Mouse (Mus musculus) brain, embryonic 18.5 days (tissue): Measurements from ENCODE around the gene Lrmda.

Source experiments
- DNase-seq: peaks from one replicate; pipeline ENCODE4 v3.0.0-alpha.2; 2012; ENCODE audit warnings: low read depth, low spot score

The Lrmda gene

DNA sequence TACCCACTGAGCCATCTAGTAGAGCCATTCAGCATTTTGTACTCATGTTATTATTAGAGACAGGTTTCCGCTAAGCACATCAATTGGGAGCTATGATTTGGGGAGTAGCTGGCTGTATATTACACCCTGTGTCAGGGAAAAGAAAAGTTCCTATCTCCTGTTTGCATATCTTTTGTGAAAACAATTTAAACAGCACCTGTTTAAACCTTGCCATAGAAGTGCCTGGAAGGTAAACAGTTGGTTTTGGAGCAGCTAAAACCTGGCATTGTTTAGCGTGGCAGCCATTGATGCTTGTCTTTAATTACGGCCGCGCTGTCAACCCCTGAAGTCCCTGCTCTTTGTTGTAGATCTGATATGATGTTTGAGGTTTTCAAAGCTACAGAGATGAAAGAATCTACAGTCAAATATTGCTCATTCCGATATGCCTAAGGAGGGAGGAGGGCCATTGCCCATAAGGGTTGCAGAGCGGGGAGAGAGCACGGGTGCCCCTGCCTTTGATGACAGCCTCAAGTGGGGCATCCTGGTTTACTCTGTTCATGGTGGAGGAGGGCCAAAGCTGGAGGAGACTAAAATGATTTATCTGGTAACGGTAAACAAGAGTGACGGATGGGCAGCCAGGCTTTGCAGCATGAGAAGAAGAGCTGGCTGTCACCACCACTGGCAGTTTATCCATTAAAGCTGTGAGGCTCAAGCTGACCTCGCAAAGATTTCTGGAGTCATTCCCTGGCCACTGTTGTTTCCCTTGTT, 306.9 kb downstream of the Lrmda start:
- no peak for DNase-seq

DNA sequence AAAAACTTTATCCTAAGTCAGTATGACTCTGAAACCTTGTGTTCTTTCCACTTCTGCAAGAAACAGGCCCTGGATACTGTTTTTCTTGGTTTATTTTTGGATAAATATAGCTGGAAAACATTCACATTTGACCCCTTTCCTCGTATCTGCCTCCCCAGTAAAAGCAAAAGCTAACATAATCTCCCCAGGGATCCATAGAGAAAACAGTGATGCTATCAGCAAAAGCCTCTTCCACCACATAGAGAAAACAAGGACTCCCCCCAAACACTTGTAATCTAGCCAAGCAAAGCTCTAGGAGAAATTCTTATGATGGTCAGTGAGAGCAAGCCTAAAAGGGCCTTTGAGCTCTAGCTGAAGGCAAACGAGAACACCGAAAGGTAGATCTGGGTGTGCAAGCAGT, 309.7 kb downstream of the Lrmda start:
- no peak for DNase-seq

DNA sequence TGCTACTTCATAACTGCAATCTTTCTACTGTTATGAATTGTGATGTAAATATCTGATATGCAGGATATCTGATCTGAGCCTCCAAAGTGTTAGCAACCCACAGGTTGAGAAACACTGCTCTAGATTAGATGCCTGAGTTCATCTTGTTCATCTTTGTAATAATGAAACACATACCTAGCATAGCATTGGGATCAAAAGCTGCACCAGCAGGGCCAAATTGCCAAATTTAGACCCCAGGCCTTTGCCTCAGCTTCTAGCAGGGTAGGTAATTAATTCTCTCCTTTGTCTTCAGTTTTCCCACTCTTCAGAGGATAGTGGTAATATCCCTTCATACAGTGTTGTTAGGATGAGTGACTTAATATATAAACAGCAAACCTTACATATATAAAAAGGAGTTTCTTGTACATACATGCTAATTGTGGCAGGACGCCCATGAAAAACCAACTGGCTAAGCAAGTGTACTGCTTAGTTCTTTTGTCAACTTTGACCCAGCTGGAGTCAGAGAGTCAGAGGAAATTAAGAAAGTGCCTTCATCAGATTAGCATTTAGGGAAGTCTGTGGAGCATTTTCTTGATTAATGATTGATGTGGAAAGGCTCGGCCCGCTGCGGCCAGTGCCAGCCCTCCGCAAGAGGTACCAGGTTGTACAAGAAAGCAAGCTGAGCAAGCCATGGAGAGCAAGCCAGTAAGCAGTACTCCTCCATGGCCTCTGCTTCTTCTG, 315.7 kb downstream of the Lrmda start:
- DNase-seq, result no peak

DNA sequence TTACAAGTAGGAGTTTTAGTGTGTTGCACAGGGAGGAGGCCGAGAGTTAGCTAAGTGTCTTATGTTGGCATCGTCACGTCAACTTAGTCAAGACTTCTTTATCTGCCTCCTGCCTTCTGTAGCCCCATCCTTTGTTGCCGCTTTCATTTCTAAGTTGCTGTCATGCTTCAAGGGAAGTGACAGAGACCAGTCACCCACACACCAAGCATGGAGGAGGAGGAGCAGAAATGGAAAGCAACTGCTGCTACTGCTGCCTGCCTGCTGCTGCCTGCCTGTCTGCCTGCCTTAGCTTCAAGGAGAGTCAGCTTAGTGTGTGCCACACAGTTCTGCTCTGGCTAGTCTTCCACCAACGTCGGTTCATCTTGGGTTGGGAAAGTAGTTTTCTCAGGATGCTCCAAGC, 319.7 kb downstream of the Lrmda start:
- no peak for DNase-seq

DNA sequence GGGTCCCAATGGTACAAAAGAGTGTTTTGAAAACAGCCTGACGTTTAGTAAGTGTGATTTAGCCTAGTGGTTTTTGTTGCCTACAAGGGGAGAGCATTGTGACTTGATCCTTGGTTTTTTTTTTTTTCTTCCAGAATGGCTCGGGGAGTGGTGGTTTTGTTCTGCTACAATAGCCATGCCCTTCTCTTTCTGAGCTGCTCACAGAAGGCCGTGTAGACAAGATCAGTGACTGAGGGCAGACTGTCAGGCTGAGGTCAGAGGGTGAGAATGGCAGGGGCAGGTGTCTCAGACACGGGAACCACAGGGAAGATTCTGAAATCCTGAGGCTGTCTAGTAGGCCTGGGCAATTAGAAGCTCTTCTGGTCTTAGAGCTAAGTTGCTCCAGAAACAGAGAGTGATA, 323.8 kb downstream of the Lrmda start:
- no peak for DNase-seq

DNA sequence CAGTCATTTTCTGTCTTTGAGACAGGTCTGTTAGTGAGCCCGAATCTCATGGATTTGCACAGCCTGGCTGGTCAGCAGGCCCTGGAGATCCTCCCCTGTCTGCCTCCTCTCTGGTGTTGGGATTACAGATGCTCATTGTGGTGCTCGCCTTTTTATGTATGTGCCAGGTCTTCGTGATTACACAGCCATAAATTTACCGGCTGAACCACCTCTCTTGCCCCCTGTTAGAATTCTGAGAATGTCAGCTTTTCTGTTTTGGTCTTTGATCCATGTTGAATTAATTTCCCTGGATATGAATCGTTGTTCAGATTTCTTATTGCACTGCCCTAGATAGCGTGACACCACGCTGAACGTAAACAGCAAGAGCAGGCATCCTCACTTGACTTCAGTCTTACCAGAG, 325.7 kb downstream of the Lrmda start:
- DNase-seq, result no peak

DNA sequence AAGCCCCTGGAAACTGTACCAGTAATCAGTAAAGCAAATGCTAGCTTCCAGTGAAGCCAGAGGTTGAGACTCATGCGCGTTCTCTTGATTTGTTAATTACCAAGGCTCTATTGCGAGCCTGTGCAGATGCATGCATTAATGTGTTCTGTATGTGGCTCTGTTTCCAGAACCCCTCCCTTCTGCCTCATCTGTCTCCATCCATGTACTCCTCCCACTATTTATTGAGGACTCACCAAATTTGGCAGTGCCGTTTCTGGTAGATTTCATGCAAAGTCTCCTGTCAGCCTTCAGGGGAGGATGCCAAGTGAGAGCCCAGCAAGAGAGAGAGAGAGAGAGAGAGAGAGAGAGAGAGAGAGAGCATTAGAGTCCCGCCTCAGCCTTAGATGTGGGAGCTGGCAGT, 334.1 kb downstream of the Lrmda start:
- no peak for DNase-seq

DNA sequence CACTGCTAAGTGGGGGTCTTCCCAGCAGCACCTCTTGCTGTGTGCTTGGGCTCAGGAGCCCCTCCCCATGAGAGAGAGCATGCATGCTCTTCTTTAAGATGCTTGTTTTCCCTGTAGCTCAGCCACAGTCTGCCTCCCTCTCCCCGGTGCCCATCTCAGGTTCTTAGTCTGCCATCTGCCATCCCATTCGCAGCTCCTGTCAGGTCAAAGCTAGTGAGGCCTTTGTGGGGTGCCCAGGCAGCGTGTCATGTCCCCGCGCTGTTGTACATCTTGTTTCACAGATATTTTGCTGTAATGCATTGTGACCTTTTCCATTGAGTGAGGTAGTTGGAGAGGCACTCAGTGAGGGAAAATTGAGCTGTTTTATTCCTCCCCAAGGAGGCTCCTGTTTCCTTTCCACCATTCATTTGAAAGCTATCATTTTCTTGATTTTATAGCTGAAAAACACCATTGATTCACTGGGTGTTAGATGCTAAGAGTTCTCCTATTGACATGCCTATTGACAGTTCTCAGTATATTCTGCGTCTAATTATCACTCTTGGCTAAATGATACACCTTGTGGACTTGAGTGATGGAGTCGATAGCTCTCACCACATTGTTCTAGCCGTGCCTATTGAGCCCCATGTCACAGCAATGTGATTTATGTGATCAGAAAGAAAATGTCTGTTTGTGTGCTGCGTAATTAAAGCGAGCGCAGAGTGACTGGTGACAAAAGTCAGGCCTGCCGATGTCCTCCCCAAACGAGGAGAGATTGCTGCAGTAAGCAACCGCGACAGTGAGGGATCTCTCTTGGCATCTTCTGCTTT, 335.5 kb downstream of the Lrmda start:
- no peak for DNase-seq

DNA sequence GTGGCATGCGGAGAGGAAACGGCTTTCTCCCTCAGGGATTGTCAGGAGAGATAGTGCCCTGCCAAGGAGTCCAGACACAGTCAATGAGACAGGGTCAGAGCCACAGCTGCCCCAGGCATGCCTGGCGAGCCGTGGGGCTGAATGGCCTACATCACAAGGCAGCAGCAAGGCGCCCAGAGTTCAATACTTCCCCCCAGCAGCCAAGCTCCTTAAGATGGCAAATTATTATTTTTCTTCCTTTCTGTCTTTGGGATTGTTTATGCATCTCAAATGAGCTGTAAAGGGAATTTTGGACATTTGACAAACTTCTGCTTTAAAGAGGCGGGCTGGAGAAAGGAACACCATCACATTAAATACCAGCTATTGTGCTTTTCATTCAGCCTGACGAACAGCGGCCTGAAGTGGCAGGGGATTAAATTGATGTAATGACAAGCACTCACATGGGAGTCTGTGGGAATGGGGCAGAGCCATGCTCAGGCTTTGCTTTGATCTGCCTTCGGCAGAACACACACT, 338.5 kb downstream of the Lrmda start:
- no peak for DNase-seq

DNA sequence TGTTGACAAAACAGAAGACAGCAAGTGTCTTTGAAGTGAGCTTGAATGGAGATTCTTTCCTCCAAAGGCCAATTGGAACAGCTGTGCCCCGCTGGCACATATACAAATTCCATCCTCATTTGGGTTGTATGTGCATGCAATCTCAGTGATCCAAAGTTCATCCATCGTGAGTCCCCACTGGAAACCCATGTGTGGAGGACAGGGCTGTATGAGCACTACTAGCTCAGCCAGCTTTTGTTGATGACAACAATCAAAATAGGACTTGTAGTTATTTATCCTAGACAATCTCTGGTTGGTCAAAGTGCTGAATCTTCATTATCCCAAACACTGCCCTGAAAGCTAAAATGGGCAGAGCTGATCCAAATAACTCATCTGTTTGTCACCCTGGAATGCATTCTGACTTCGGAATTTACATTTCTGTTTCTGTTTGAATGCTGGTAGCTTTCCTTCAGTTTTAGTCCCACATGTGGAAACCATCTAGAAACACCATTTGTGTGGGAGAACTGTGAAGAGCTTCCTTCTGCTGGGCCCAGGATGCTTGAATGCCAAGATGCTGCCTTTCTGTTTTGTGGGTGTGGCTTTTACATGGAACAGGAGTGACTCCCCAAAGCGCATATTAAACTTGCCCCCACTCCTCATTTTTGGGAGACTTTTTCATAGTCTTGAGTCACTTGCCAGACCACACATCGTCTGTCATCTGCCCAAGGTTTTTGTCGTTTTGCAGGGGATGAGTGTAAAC, 344.7 kb downstream of the Lrmda start:
- DNase-seq, result no peak

DNA sequence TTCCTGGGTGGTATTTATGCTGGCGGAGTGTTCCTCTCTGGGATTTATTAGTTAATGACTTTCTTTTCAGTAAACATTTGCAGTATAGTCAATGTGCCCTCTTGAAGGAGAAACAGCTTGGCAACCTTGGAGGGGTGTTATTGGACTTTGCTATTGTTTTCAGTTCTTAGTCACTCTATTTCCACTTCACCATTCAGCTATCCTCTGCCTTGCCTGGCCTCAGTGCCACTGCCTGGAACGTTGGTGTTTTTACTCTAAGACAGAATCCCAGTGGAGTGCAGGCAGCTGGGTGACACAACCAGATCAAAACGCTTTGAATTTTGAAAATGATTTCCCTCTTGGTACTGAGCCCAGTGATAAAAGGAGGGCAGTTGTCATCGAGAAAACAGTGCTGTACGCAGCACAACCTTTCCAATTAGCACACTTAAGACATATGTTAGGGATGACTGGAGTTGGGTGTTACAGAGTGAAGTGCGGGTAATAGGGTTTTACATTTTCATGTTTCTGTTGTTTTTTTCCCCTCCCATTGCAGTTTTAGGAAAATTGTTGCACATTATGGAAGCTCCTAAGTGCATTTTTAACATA, 345.4 kb downstream of the Lrmda start:
- DNase-seq, result no peak

DNA sequence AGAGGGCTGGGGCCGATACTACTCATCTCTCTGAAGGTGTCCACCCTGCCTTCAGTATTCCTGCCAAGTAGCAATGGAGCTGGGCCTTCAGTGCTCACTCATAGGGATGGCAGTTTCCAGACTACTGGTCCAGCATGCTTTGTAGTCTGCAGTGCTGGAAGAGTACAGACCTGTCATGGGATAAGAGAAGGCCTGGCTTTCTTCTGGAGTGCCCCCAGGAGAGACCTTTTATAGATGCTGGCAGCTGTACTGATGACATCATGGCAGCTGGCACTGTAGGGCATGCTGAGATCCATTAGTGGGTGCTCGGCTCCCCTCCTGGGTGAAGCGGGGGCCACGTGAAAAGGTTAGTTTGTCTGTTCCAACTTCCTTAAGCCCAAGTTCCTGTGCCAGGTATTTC, 348.1 kb downstream of the Lrmda start:
- DNase-seq, result no peak

DNA sequence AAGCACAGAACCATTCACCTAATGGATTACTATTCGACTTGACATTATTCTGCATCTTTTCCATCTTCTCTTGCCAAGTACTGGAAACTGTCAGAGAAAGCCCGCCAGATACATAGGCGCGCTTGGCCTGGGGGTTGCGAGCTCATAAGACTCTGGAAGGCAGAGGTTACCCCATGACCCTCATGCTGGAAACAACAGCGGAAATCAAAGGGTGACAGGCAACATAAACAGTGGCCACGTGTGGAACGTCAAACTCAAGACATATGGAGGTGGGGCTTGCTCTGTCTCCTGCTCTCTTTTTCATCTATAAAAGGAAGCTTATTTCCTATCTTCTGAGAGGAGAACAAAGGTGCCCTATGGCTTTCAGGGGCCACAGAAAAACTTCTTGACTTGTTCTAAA, 351.6 kb downstream of the Lrmda start:
- DNase-seq, result no peak

DNA sequence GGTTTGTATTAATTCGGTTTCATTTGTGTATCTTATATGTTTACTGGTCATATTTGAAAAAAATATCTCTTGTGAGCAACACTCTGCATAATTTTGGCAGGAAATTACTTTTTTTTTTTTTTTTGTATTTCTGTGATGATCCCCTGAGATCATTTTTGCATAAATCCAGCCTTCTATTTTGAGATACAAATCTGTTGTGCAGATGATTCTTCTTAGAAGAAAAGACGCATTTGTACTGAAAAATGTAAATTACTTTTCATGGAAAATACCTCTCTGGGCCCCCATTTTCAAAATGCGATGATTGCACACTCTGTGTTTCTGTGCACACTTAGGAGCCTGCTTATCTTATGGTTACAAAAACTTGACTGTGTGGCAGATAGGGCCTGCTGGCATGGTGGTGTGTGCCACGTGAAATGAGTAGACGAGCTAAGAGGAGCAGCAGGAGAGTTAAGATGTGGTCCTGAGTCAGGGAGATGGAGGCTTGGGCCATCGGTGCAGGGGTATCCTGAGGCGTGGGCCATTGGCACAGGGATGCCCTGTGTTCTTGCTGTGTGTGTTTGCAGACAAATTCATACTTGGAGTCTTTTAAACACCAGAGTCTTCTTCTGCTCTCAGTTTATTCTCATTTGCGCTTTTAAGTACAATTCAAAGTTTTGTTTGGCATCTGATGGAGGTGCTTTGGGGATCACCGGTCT, 353.3 kb downstream of the Lrmda start:
- no peak for DNase-seq

DNA sequence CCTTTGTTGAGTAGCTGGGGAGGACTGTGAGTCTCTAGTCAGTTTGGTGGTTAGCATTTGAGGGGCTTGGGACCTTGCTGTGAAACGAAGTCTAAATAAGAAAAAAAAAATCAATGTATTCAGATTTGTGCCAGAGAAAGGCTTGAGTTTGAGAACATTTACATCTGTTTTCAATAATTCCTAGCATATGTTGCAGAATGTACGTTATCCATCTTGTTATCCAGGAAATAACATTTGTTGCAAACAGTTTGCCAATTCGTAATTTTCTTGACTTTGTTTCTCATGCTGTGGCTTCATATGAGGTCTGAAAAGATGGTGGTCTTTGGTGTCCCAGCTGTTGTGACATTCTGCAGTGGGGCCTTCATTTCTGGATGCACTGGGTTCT, 353.8 kb downstream of the Lrmda start:
- DNase-seq, result no peak

DNA sequence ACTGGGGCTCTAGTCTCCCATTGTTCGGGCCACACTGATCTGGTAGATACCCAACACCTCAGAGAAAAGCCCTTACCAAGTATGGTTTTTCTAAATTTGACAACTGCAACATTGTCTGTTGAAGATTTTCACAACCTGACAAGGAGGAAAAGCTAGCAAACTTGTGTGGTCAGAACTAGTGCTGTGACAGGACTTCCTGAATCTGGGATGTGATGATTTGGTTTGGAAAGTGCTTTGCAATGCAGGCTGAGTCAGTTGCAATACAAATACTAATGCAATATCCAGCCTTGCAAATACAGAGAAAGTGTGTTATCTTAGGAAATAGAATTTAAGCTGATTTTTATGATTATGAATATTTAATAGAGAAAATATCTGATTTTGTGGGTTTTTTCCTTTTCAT, 357.6 kb downstream of the Lrmda start:
- no peak for DNase-seq

DNA sequence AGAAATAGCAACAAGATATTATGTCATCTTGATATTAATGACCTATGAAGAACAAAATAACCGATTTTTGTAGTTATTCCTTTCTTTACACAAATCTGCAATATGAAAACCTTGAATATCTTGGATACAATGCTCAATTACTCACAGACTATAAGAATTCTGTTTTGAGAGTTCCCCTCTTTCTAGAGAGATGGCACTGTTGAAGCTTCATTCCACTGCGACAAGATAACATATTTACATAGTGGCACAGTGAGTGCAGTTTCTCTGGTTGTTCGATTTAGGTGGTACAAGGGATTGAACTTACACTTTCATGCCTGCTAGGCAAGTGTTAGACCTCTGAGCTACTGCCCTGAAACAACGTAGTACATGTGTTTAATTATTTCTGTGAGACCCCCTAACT, 362.6 kb downstream of the Lrmda start:
- no peak for DNase-seq

DNA sequence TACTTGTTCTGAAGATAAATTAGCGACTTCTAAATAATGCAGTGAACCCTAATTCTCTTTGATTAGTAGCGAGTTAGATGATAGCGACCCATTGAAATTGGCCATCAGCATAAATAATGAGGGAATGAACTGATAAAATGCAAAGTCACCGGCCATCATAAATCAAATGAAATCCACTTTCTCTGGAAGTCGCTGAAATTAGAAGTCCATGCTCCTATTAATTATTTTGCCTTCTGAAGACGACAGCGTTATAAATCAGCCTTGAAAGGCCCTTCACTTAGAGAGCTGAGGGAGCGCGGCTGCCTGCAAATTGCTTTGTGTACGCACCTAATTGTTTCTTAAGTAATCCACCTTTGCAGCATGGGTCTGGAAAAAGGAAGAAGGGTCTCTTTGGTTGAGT, 374.1 kb downstream of the Lrmda start:
- DNase-seq, result no peak

DNA sequence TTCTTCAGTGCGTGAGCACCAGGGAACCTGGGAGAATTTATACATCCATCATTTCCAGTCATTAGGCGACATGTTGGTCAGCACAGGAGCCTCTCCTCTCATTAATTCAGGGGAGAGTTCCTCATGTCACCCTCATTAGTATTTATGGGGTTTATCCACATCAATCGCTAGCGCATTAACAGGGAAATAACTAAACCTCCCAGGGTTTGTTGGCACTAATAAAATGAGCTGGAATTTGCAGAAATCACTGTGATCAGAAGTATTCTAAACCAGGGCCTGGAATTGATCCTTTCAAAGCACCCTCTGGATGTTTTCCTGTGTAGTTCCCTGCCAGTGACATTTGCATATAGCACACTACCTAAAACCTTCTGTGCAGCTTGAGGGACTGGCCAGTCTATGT, 382.9 kb downstream of the Lrmda start:
- no peak for DNase-seq

DNA sequence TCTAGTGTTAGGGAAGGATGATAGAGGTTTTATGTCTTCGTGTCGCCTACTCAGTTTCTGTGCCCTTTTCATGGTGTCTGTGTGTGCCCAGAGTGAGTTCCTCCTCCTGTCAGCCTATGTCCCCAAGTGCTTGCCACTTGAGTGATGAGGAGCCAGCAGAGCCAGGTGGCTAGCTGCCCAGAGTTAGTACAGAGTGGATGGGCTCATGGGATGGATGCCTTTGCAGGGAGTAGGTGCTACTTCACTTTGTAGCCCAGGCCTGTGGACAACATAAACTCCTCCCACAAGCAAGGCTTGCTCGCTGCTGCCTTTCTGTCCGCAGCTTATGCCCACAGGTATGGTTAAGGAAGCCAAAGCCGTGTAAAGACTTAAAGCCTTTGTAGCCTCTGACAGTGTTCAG, 387.1 kb downstream of the Lrmda start:
- DNase-seq, result no peak

DNA sequence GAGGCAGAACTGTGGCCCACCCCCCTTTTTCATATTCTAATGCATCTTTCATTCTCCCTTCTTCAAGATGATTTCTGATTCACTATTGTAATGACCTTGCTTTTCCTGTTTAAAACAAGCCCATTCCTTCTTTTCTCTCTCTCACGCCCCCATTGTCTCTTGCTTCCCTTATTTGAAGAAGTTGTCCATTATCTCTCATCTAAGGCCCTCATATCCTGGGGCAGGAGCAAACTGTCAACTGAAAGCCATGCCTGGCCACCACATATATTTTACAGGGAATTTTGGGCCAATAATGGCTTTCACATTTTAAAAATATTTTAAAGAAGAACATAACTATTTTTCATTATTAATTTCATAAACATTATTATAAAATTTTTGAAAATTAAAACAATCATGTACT, 391.3 kb downstream of the Lrmda start:
- DNase-seq, result no peak
